Mouse (Mus musculus) heart, adult 2 months (tissue): Measurements from ENCODE around the gene Nfatc3.

Source experiments
- CTCF ChIP-seq: fragments of 200-600 bp; IDR thresholded peaks from 2 replicates; pipeline ENCODE4 v1.8.1; 2022; ENCODE audit warnings: antibody characterized with exemption, mild to moderate bottlenecking, moderate library complexity
- EP300 ChIP-seq: fragments of 200-500 bp; IDR thresholded peaks from 2 replicates; pipeline ENCODE4 v1.6.1; 2011; ENCODE audit warnings: low read depth, low read length, control low read depth; ENCODE audit not compliant: insufficient read depth
- POLR2A ChIP-seq: fragments of 200-500 bp; IDR thresholded peaks from 2 replicates; pipeline ENCODE4 v1.6.1; 2011; ENCODE audit warnings: mild to moderate bottlenecking, low read depth, low read length, control low read depth; ENCODE audit not compliant: insufficient read depth

- TF ChIP-seq CTCF (no peak), EP300 (no peak), POLR2A (no peak)
Measured at GRCm38 (mm10) chr8:106016284-106016683, 42.4 kb upstream of the Nfatc3 start.
